Mouse (Mus musculus) liver, postnatal 0 days (tissue): ENCODE results near the gene Anks1b.

Experiments
- CTCF ChIP-seq: sonication (generic); IDR thresholded peaks from 2 replicates; pipeline ENCODE4 v1.5.1; 2016; ENCODE audit warnings: antibody characterized with exemption, low read depth
- EP300 ChIP-seq: IDR thresholded peaks from 2 replicates; pipeline ENCODE4 v1.6.1; 2016; ENCODE audit warnings: antibody characterized with exemption, low read depth, mild to moderate bottlenecking

DNA sequence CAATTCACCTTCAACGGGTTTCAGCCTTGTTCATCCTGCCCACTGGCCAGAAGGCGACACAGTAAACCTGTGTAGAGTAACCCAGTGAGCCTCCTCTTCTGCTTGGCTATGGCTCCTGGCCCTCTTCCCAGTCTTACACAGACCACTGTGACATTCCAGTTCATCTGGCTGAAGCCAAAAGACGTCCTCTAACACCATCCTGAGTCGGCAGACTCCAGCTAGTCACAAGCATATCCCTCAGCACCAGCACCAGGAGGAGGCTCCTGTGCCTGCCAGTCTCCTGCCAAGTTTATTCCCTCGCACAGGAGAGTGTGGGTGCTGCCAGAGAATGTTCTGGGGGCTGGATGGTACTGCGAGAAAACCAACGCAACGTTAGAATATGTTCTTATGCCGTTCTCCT lies 879.8 kb downstream of the Anks1b start:
- TF ChIP-seq CTCF, result no peak
- TF ChIP-seq EP300, result no peak
